Mouse (Mus musculus) embryonic facial prominence, embryonic 10.5 days (tissue): Measurements from ENCODE around the gene Hoxa10. TPM values are rescaled to one million over a fixed set of nuclear protein-coding genes. Genes with fewer than 3 reads are reported as not detected.

Experiments used
- DNase-seq: peaks from one replicate; pipeline ENCODE4 v3.0.0-alpha.2; 2017; ENCODE audit warnings: low spot score
- H3K27ac ChIP-seq: fragments of 300-500 bp; sonication (generic); replicated peaks from 2 replicates; pipeline ENCODE4 v1.5.1; 2016; ENCODE audit warnings: mild to moderate bottlenecking
- H3K27me3 ChIP-seq: fragments of 300-500 bp; sonication (generic); replicated peaks from 2 replicates; pipeline ENCODE4 v1.6.1; 2016; ENCODE audit warnings: low read depth, mild to moderate bottlenecking; ENCODE audit not compliant: poor library complexity, severe bottlenecking
- H3K36me3 ChIP-seq: fragments of 300-500 bp; sonication (generic); replicated peaks from 2 replicates; pipeline ENCODE4 v1.6.1; 2016; ENCODE audit warnings: mild to moderate bottlenecking, moderate library complexity
- H3K4me1 ChIP-seq: fragments of 300-500 bp; sonication (generic); 2 replicates; pipeline ENCODE4 v1.6.1; 2016
- H3K4me3 ChIP-seq: fragments of 300-500 bp; sonication (generic); 2 replicates; pipeline ENCODE4 v1.5.1; 2016; ENCODE audit warnings: mild to moderate bottlenecking, moderate library complexity
- H3K9me3 ChIP-seq: fragments of 300-500 bp; sonication (generic); 2 replicates; pipeline ENCODE4 v1.6.1; 2016; ENCODE audit warnings: mild to moderate bottlenecking
- WGBS: fragments of 180-500 bp; shearing (Covaris S2); methylation state at CpG from one replicate; pipeline ENCODE4 v1.1.7; 2016; 5-methylcytosine and 5-hydroxymethylcytosine counted together
- polyA plus RNA-seq: library from polyadenylated mRNA; unstranded; fragments of >200 nt; fragmentation: Nextera tagmentation; extraction: Ambion mirVana; gene quantifications from 2 replicates; pipeline ENCODE4 v1.2.1, GENCODE M21; 2016

Hoxa10 gene
- polyA plus RNA-seq, 1 experiment from 2014 or later: not detected

GRCm38 (mm10) chr6:52215070-52215469 is 25.6 kb downstream of the Hoxa10 start:
- WGBS: 8% methylated on average over 3 of the region's 3 CpGs
- no peak overlapping the region for H3K27ac ChIP-seq
- H3K9me3 ChIP-seq: no peaks in the 10 kb centered on the region
- peaks cover 17% of the 10 kb centered on the region for H3K4me1 ChIP-seq
- H3K36me3 ChIP-seq: no peaks in the 10 kb centered on the region
- H3K27me3 ChIP-seq: peaks cover 100% of the 10 kb centered on the region
- no peak overlapping the region for H3K4me3 ChIP-seq
- no peak for DNase-seq

- Histone ChIP-seq H3K4me1 (peaks cover 17% of the 10 kb centered on the region), H3K27ac (no peak overlapping the region), H3K27me3 (peaks cover 100% of the 10 kb centered on the region), H3K9me3 (no peaks in the 10 kb centered on the region), H3K36me3 (no peaks in the 10 kb centered on the region), H3K4me3 (no peak overlapping the region)
- WGBS: 10% methylated on average over 5 of the region's 5 CpGs
- DNase-seq: no peak
Measured at GRCm38 (mm10) chr6:52214271-52214670, 26.4 kb downstream of the Hoxa10 start.

GRCm38 (mm10) chr6:52213119-52213986 is 27.3 kb downstream of the Hoxa10 start, which contains the start of the genes Hoxa3 and Gm28308:
TSS of gene Hoxa3 (minus strand) at chr6:52213336.
TSS of gene Gm28308 (minus strand) at chr6:52213339.
- peaks cover 22% of the 10 kb centered on the region for H3K4me1 ChIP-seq
- WGBS: 2% methylated on average over 38 of the region's 38 CpGs
- H3K4me3 ChIP-seq: peak within 1 kb of the TSS; percentile 9; the same call in 1 of the 2 replicates
- no peaks in the 10 kb centered on the region for H3K9me3 ChIP-seq
- no peaks in the 10 kb centered on the region for H3K36me3 ChIP-seq
- no peak for DNase-seq
- H3K27me3 ChIP-seq: peaks cover 100% of the 10 kb centered on the region
- H3K27ac ChIP-seq: no peak within 1 kb of the TSS

GRCm38 (mm10) chr6:52212556-52213118 is 28.0 kb downstream of the Hoxa10 start:
- 2% methylated on average over 22 of the region's 22 CpGs for WGBS
- Histone ChIP-seq H3K9me3 (no peaks in the 10 kb centered on the region), H3K36me3 (no peaks in the 10 kb centered on the region), H3K27ac (no peak overlapping the region), H3K4me3 (no peak overlapping the region), H3K27me3 (peaks cover 100% of the 10 kb centered on the region), H3K4me1 (peaks cover 20% of the 10 kb centered on the region)
- DNase-seq: no peak

GRCm38 (mm10) chr6:52211961-52212360 is 28.7 kb downstream of the Hoxa10 start:
- Histone ChIP-seq H3K27me3 (peaks cover 100% of the 10 kb centered on the region), H3K4me3 (no peak overlapping the region), H3K4me1 (peaks cover 13% of the 10 kb centered on the region), H3K36me3 (no peaks in the 10 kb centered on the region), H3K9me3 (no peaks in the 10 kb centered on the region), H3K27ac (no peak overlapping the region)
- DNase-seq: no peak
- 3% methylated on average over 13 of the region's 13 CpGs for WGBS

GRCm38 (mm10) chr6:52211170-52211935 is 29.3 kb downstream of the Hoxa10 start:
- DNase-seq: peak; percentile 85
- Histone ChIP-seq H3K36me3 (no peaks in the 10 kb centered on the region), H3K4me3 (0 out of 2 replicates have a peak overlapping the region, but pooled peaks have one; percentile 20), H3K27ac (no peak overlapping the region), H3K27me3 (peaks cover 100% of the 10 kb centered on the region), H3K4me1 (peaks cover 10% of the 10 kb centered on the region; the same call in 1 of the 2 replicates), H3K9me3 (no peaks in the 10 kb centered on the region)
- WGBS: under 1% methylated on average over 37 of the region's 37 CpGs

GRCm38 (mm10) chr6:52209685-52210046 is 31.0 kb downstream of the Hoxa10 start:
- peak; percentile 42 for DNase-seq
- no peaks in the 10 kb centered on the region for H3K36me3 ChIP-seq
- no peak overlapping the region for H3K4me3 ChIP-seq
- H3K27me3 ChIP-seq: peaks cover 100% of the 10 kb centered on the region
- WGBS: 6% methylated on average over 12 of the region's 12 CpGs
- H3K9me3 ChIP-seq: no peaks in the 10 kb centered on the region
- H3K27ac ChIP-seq: no peak overlapping the region
- peaks cover 10% of the 10 kb centered on the region; the same call in 1 of the 2 replicates for H3K4me1 ChIP-seq

GRCm38 (mm10) chr6:52208868-52209684 is 31.6 kb downstream of the Hoxa10 start:
- Histone ChIP-seq H3K36me3 (no peaks in the 10 kb centered on the region), H3K27ac (no peak overlapping the region), H3K9me3 (no peaks in the 10 kb centered on the region), H3K4me3 (peak overlapping the region; percentile 21), H3K27me3 (peaks cover 100% of the 10 kb centered on the region), H3K4me1 (peaks cover 15% of the 10 kb centered on the region)
- WGBS: 3% methylated on average over 18 of the region's 18 CpGs
- peak; percentile 42 for DNase-seq

GRCm38 (mm10) chr6:52208072-52208867 is 32.4 kb downstream of the Hoxa10 start, which contains the start of gene Hoxa6:
TSS of gene Hoxa6 (minus strand) at chr6:52208722.
- Histone ChIP-seq H3K4me3 (peak within 1 kb of the TSS; percentile 21), H3K27me3 (peaks cover 100% of the 10 kb centered on the region), H3K4me1 (peaks cover 23% of the 10 kb centered on the region), H3K9me3 (no peaks in the 10 kb centered on the region), H3K27ac (no peak within 1 kb of the TSS), H3K36me3 (no peaks in the 10 kb centered on the region)
- peak; percentile 50 for DNase-seq
- WGBS: under 1% methylated on average over 47 of the region's 47 CpGs

GRCm38 (mm10) chr6:52207684-52207976 is 33.0 kb downstream of the Hoxa10 start:
- peaks cover 100% of the 10 kb centered on the region for H3K27me3 ChIP-seq
- H3K9me3 ChIP-seq: no peaks in the 10 kb centered on the region
- no peak for DNase-seq
- no peaks in the 10 kb centered on the region for H3K36me3 ChIP-seq
- peaks cover 21% of the 10 kb centered on the region for H3K4me1 ChIP-seq
- no peak overlapping the region for H3K4me3 ChIP-seq
- no peak overlapping the region for H3K27ac ChIP-seq

- 2% methylated on average over 4 of the region's 4 CpGs for WGBS
- Histone ChIP-seq H3K27me3 (peaks cover 100% of the 10 kb centered on the region), H3K4me1 (peaks cover 21% of the 10 kb centered on the region), H3K36me3 (no peaks in the 10 kb centered on the region), H3K9me3 (no peaks in the 10 kb centered on the region), H3K27ac (no peak overlapping the region), H3K4me3 (no peak overlapping the region)
- DNase-seq: peak; percentile 34
Measured at GRCm38 (mm10) chr6:52206882-52207683, 33.6 kb downstream of the Hoxa10 start.
